Mouse (Mus musculus): ENCODE data around the gene Ndufb8. TPM values are rescaled to one million over a fixed set of nuclear protein-coding genes. Genes with fewer than 3 reads are reported as not detected.

The Ndufb8 gene
- total and polyA plus RNA-seq, 3 experiments = 592 to 1,203 (median 725) TPM

GRCm38 (mm10) chr19:44502741-44503140 lies 52.5 kb downstream of the Ndufb8 start:
- TF ChIP-seq MYB (IDR thresholded peaks at IDR 0.05; ENCODE audit: low read depth, low read length) (no peak), ETS1 (IDR thresholded peaks at IDR 0.05; ENCODE audit: low read depth, low read length) (no peak), ELF1 (IDR thresholded peaks at IDR 0.05; ENCODE audit: low read depth, low read length) (no peak), GABPA (IDR thresholded peaks at IDR 0.05; ENCODE audit: low read depth, low read length) (no peak), ZC3H11A (IDR thresholded peaks at IDR 0.05; ENCODE audit: low read depth, low read length) (no peak), JUND (IDR thresholded peaks at IDR 0.05; ENCODE audit: low read depth, low read length) (no peak), TBP (IDR thresholded peaks at IDR 0.05; ENCODE audit: low read depth, low read length) (no peak)
- H3K9me3 ChIP-seq (replicated peaks; ENCODE audit: insufficient read depth, low read length) = no peaks in the 10 kb centered on the region
- H3K9ac ChIP-seq (ENCODE audit: control insufficient read depth, low read depth, low read length, poor library complexity, severe bottlenecking) = no peak overlapping the region
- H3K27me3 ChIP-seq (ENCODE audit: control insufficient read depth in 1 of 2, insufficient read depth in 2 of 2, low read length in 2 of 2) = peaks cover 13 to 14% of the 10 kb centered on the region in 2 experiments
- no peaks in the 10 kb centered on the region for H3K4me1 ChIP-seq (ENCODE audit: control insufficient read depth in 1 of 2, insufficient read depth in 2 of 2, low read length in 2 of 2)
- DNase-seq (ENCODE audit: low read depth, low spot score) = no peak
- no peaks in the 10 kb centered on the region for H3K79me2 ChIP-seq (ENCODE audit: control insufficient read depth, insufficient read depth, low read length, poor library complexity)
- no peaks in the 10 kb centered on the region for H3K36me3 ChIP-seq (ENCODE audit: control insufficient read depth in 1 of 2, insufficient read depth in 2 of 2, low read length in 2 of 2)
- no peak overlapping the region for H3K4me3 ChIP-seq (ENCODE audit: control insufficient read depth in 1 of 2, insufficient read depth in 1 of 2, low read depth in 2 of 2, low read length in 2 of 2)
- no peak overlapping the region for H3K27ac ChIP-seq (ENCODE audit: control insufficient read depth, low read depth, low read length)

DNA sequence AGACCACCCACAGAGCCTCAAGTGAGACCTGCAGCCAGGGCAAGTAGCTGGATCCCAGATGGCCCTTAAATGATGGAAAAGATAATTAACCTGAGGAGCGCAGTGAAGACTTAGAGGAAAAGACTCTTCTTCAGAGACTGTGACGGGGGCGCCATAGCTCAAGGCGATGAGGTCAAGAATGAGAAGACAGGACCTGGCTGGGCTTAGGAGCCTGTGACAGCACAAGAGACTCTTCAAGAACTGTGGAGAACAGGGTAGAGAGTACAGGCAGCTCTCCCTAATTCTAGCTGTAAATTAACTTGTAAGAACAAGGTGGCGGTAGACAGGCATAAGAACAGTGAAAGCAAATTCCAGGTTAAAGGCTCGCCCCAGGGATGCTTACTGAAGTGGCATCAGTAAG lies 53.3 kb downstream of the Ndufb8 start:
- Histone ChIP-seq H3K27me3 (ENCODE audit: control insufficient read depth in 1 of 2, insufficient read depth in 2 of 2, low read length in 2 of 2) (peaks cover 13 to 17% of the 10 kb centered on the region in 2 experiments), H3K9ac (ENCODE audit: control insufficient read depth, low read depth, low read length, poor library complexity, severe bottlenecking) (no peak overlapping the region), H3K4me1 (ENCODE audit: control insufficient read depth in 1 of 2, insufficient read depth in 2 of 2, low read length in 2 of 2) (no peaks in the 10 kb centered on the region), H3K36me3 (ENCODE audit: control insufficient read depth in 1 of 2, insufficient read depth in 2 of 2, low read length in 2 of 2) (no peaks in the 10 kb centered on the region), H3K27ac (ENCODE audit: control insufficient read depth, low read depth, low read length) (no peak overlapping the region), H3K4me3 (ENCODE audit: control insufficient read depth in 1 of 2, insufficient read depth in 1 of 2, low read depth in 2 of 2, low read length in 2 of 2) (no peak overlapping the region), H3K9me3 (replicated peaks; ENCODE audit: insufficient read depth, low read length) (no peaks in the 10 kb centered on the region), H3K79me2 (ENCODE audit: control insufficient read depth, insufficient read depth, low read length, poor library complexity) (no peaks in the 10 kb centered on the region)
- DNase-seq (ENCODE audit: low read depth, low spot score) = no peak
- TF ChIP-seq ZMIZ1 (IDR thresholded peaks at IDR 0.05; ENCODE audit: low read depth, low read length) = no peak
- TF ChIP-seq MAZ (IDR thresholded peaks at IDR 0.05; ENCODE audit: low read depth, low read length) = no peak
- no peak for TF ChIP-seq RCOR1 (IDR thresholded peaks at IDR 0.05; ENCODE audit: low read depth, low read length)

DNA sequence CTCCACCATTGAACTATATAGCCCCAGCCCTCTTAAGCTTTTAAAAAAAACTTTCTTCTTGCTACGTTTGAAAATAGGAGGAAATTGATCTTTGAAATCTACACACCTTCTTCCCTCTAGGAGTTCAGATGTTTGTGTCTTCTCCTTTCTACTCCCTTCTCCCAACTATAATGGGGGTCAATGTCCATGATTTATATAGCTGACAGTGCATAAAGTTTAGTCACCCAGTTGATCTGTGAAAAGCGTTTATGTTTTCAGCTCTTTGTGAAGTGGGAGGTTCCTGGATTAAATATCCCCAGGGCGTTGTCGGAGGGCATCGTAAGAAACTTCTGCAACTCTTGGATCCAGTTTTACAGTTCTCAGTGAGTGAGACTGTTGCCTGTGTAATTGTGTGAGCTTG lies 55.0 kb downstream of the Ndufb8 start:
- Histone ChIP-seq H3K27ac (ENCODE audit: control insufficient read depth, low read depth, low read length) (no peak overlapping the region), H3K4me1 (ENCODE audit: control insufficient read depth in 1 of 2, insufficient read depth in 2 of 2, low read length in 2 of 2) (peaks cover 0 to 4% of the 10 kb centered on the region in 2 experiments; a peak in 1 of 4 replicates), H3K36me3 (ENCODE audit: control insufficient read depth in 1 of 2, insufficient read depth in 2 of 2, low read length in 2 of 2) (no peaks in the 10 kb centered on the region; a peak in 1 of 4 replicates), H3K9ac (ENCODE audit: control insufficient read depth, low read depth, low read length, poor library complexity, severe bottlenecking) (no peak overlapping the region), H3K27me3 (ENCODE audit: control insufficient read depth in 1 of 2, insufficient read depth in 2 of 2, low read length in 2 of 2) (peaks cover 13 to 17% of the 10 kb centered on the region in 2 experiments), H3K4me3 (ENCODE audit: control insufficient read depth in 1 of 2, insufficient read depth in 1 of 2, low read depth in 2 of 2, low read length in 2 of 2) (no peak overlapping the region), H3K9me3 (replicated peaks; ENCODE audit: insufficient read depth, low read length) (no peaks in the 10 kb centered on the region), H3K79me2 (ENCODE audit: control insufficient read depth, insufficient read depth, low read length, poor library complexity) (no peaks in the 10 kb centered on the region)
- no peak for DNase-seq (ENCODE audit: low read depth, low spot score)
- TF ChIP-seq MEF2A (IDR thresholded peaks at IDR 0.05; ENCODE audit: extremely low read depth, insufficient replicate concordance, low read depth, low read length, poor library complexity, severe bottlenecking) (no peak), CHD2 (IDR thresholded peaks at IDR 0.05; ENCODE audit: low read length) (no peak), ELF1 (IDR thresholded peaks at IDR 0.05; ENCODE audit: low read depth, low read length) (no peak), CHD1 (IDR thresholded peaks at IDR 0.05; ENCODE audit: low read depth, low read length) (no peak), SMC3 (IDR thresholded peaks at IDR 0.05; ENCODE audit: low read depth, low read length) (no peak), MAZ (IDR thresholded peaks at IDR 0.05; ENCODE audit: low read depth, low read length) (no peak), POLR2AphosphoS2 (IDR thresholded peaks at IDR 0.05; ENCODE audit: low read length) (no peak), RCOR1 (IDR thresholded peaks at IDR 0.05; ENCODE audit: low read depth, low read length) (no peak), MYC (IDR thresholded peaks at IDR 0.05; ENCODE audit: low read depth, low read length) (no peak), JUND (IDR thresholded peaks at IDR 0.05; ENCODE audit: low read depth, low read length) (no peak), BHLHE40 (IDR thresholded peaks at IDR 0.05; ENCODE audit: borderline replicate concordance, low read depth, low read length) (no peak), USF2 (IDR thresholded peaks at IDR 0.05; ENCODE audit: borderline replicate concordance in 1 of 2, insufficient read depth in 1 of 2, low read depth in 1 of 2, low read length in 2 of 2) (no peak), HCFC1 (IDR thresholded peaks at IDR 0.05; ENCODE audit: low read depth, low read length) (no peak), MAX (IDR thresholded peaks at IDR 0.05; ENCODE audit: low read length) (no peak), ZNF384 (IDR thresholded peaks at IDR 0.05; ENCODE audit: low read depth, low read length) (no peak), MAFK (IDR thresholded peaks at IDR 0.05; ENCODE audit: borderline replicate concordance, low read depth, low read length) (no peak), ZMIZ1 (IDR thresholded peaks at IDR 0.05; ENCODE audit: low read depth, low read length) (no peak), SIN3A (IDR thresholded peaks at IDR 0.05; ENCODE audit: low read length) (no peak), GABPA (IDR thresholded peaks at IDR 0.05; ENCODE audit: low read depth, low read length) (no peak)

Measured in MEL (cell line).